Comparison of ENCODE assay signal across 16 mouse cellular contexts in the genomic region with DNA sequence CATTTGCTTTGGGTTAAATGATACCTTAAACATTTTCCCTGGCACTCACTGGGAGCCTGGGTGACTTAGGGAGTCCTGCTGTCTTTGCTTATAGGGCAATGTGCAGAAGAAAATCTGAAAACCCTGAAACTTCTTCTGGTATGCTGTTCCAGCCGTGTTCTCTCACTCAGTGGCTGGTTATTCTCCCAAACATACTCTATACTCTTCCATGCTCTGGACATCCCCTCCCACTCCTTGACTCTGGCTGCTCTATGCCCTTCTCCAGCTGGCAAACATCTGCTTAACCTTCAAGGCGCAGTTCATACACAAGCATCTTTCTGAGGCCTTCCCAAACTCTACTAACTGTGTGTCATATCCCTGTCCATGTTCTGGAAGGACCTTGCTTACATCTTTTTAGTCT.
DNase-seq lines count a peak whose midpoint lies in the region; ATAC-seq lines count a peak whose summit lies in the region.
"Had no signal": no experiment of that assay in that cellular context is flagged by ENCODE, and none has a peak within 500 bp of the region (broad histone marks: within the 10 kb centered on the region; RNA-seq: fewer than 3 reads in every experiment).

No protein-coding gene starts in this region.

- H3K9me3 ChIP-seq in lung, embryonic 16.5 days (ENCODE audit: control insufficient read depth, low read length), result no peaks in the 10 kb centered on the region
- H3K9me3 ChIP-seq in limb, embryonic 11.5 days (ENCODE audit: control insufficient read depth, low read length), result no peaks in the 10 kb centered on the region
- no peaks in the 10 kb centered on the region for H3K9me3 ChIP-seq in stomach, embryonic 15.5 days
- H3K9me3 ChIP-seq: forebrain, embryonic 12.5 days; heart, embryonic 15.5 days; hindbrain, embryonic 12.5 days; midbrain, embryonic 12.5 days had no signal

- ATAC-seq in lung, embryonic 16.5 days (ENCODE audit: low read depth), result peak; percentile 63
- no peak for ATAC-seq in limb, embryonic 11.5 days (ENCODE audit: insufficient number of reproducible peaks, low FRiP score, low TSS enrichment, low read depth)
- no peak for ATAC-seq in stomach, embryonic 15.5 days (ENCODE audit: insufficient read depth, low FRiP score, low read depth)
- ATAC-seq: liver, postnatal 0 days; Patski had no signal

- H3K27ac ChIP-seq in lung, embryonic 16.5 days (ENCODE audit: low read length), result peak overlapping the region; percentile 71
- H3K27ac ChIP-seq in limb, embryonic 11.5 days (replicated peaks; ENCODE audit: low read depth, low read length), result peak overlapping the region; percentile 91; the same call in 1 of the 2 replicates
- H3K27ac ChIP-seq in stomach, embryonic 15.5 days, result peak overlapping the region; percentile 92
- H3K27ac ChIP-seq: forebrain, embryonic 12.5 days; heart, embryonic 15.5 days; hindbrain, embryonic 12.5 days; midbrain, embryonic 12.5 days had no signal

- peak; percentile 73 for DNase-seq in heart, adult 11 months
- DNase-seq in heart, postnatal 25 days (ENCODE audit: low spot score), result no peak
- no peak for DNase-seq in lung, postnatal 25 days (ENCODE audit: low spot score)
- DNase-seq in limb, embryonic 11.5 days (ENCODE audit: low spot score), result peak; percentile 34
- DNase-seq in right cerebral cortex, adult 2 months (ENCODE audit: low spot score in 2 of 2), result no peak
- no peak for DNase-seq in thymus, postnatal 10 days (ENCODE audit: low spot score in 2 of 2)
- DNase-seq: left cerebral cortex, postnatal 4 days; liver, postnatal 0 days; right cerebral cortex, postnatal 14 days had no signal

- intact Hi-C loops in heart, postnatal 25 days (cut with DNase I), result no loop called here

- no peak overlapping the region for H3K4me2 ChIP-seq in lung, embryonic 16.5 days (ENCODE audit: low read depth, low read length)
- peak overlapping the region; percentile 18; the same call in 1 of the 2 replicates for H3K4me2 ChIP-seq in limb, embryonic 11.5 days (ENCODE audit: low read depth, severe bottlenecking)
- H3K4me2 ChIP-seq in stomach, embryonic 15.5 days, result no peak overlapping the region
- H3K4me2 ChIP-seq: forebrain, embryonic 12.5 days; heart, embryonic 15.5 days; hindbrain, embryonic 12.5 days; midbrain, embryonic 12.5 days had no signal

- H3K9ac ChIP-seq in lung, embryonic 16.5 days (ENCODE audit: low read length), result no peak overlapping the region
- no peak overlapping the region for H3K9ac ChIP-seq in limb, embryonic 11.5 days (ENCODE audit: low read length)
- H3K9ac ChIP-seq in stomach, embryonic 15.5 days, result no peak overlapping the region
- H3K9ac ChIP-seq: forebrain, embryonic 12.5 days; heart, embryonic 15.5 days; hindbrain, embryonic 12.5 days; liver, postnatal 0 days; midbrain, embryonic 12.5 days had no signal

- 40% methylated on average over 2 of the region's 2 CpGs for WGBS in lung, embryonic 16.5 days
- 43% methylated on average over 2 of the region's 2 CpGs for WGBS in limb, embryonic 11.5 days
- WGBS in stomach, embryonic 15.5 days, result 43% methylated on average over 2 of the region's 2 CpGs

- H3K27me3 ChIP-seq in lung, embryonic 16.5 days (ENCODE audit: control insufficient read depth, insufficient read depth, low read depth, low read length), result no peaks in the 10 kb centered on the region
- no peaks in the 10 kb centered on the region for H3K27me3 ChIP-seq in limb, embryonic 11.5 days (ENCODE audit: control insufficient read depth, insufficient read depth, low read length)
- H3K27me3 ChIP-seq in stomach, embryonic 15.5 days (replicated peaks), result no peaks in the 10 kb centered on the region
- H3K27me3 ChIP-seq: forebrain, embryonic 12.5 days; heart, embryonic 15.5 days; hindbrain, embryonic 12.5 days; midbrain, embryonic 12.5 days; Patski had no signal

- H3K36me3 ChIP-seq in lung, embryonic 16.5 days (ENCODE audit: control insufficient read depth, insufficient read depth, low read length), result no peaks in the 10 kb centered on the region
- no peaks in the 10 kb centered on the region for H3K36me3 ChIP-seq in limb, embryonic 11.5 days (ENCODE audit: control insufficient read depth, insufficient read depth, low read length)
- no peaks in the 10 kb centered on the region for H3K36me3 ChIP-seq in stomach, embryonic 15.5 days
- H3K36me3 ChIP-seq: forebrain, embryonic 12.5 days; heart, embryonic 15.5 days; hindbrain, embryonic 12.5 days; midbrain, embryonic 12.5 days had no signal

- no peak overlapping the region for H3K4me3 ChIP-seq in lung, embryonic 16.5 days (ENCODE audit: low read length)
- H3K4me3 ChIP-seq in limb, embryonic 11.5 days (ENCODE audit: low read depth, low read length), result no peak overlapping the region
- H3K4me3 ChIP-seq in stomach, embryonic 15.5 days (replicated peaks), result no peak overlapping the region
- H3K4me3 ChIP-seq: forebrain, embryonic 12.5 days; heart, embryonic 15.5 days; hindbrain, embryonic 12.5 days; midbrain, embryonic 12.5 days had no signal

- H3K4me1 ChIP-seq in lung, embryonic 16.5 days (replicated peaks; ENCODE audit: control insufficient read depth, insufficient read depth, low read length), result peaks cover 26% of the 10 kb centered on the region
- peaks cover 29% of the 10 kb centered on the region for H3K4me1 ChIP-seq in limb, embryonic 11.5 days (ENCODE audit: control insufficient read depth, insufficient read depth, low read length)
- peaks cover 18% of the 10 kb centered on the region for H3K4me1 ChIP-seq in stomach, embryonic 15.5 days

Comparison
In these comparisons a context has a peak if more than half of its experiments do, and no peak if none do; other contexts are left out.
1. DNase-seq: peak in heart, adult 11 months (single experiment) and limb, embryonic 11.5 days (single experiment); none in heart, postnatal 25 days (single experiment), lung, postnatal 25 days (single experiment), right cerebral cortex, adult 2 months (0 of 2) and thymus, postnatal 10 days (0 of 2).
2. Peak in every context shown above with its lines, with median percentiles within 50 percentile points of each other: H3K27ac ChIP-seq.